Mouse (Mus musculus) hindbrain, embryonic 13.5 days (tissue): ENCODE measurements around the gene Gfy. TPM values are rescaled to one million over a fixed set of nuclear protein-coding genes. Genes with fewer than 3 reads are reported as not detected.
A peak's percentile ranks its signal among the peaks of the same experiment; 100 is the strongest.
"Not testable (repeated sequence)": the region's sequence is repeated elsewhere in the genome, so short reads cannot be mapped to it uniquely, and the experiment has no call there.

Experiments used
- ATAC-seq: fragments of 200-750 bp; cut with Nextera tagmentation; 2 replicates; pipeline ENCODE4 v1.8.0; 2017; ENCODE audit warnings: moderate TSS enrichment; ENCODE audit not compliant: low FRiP score
- H3K27ac ChIP-seq: fragments of 300-500 bp; sonication (generic); 2 replicates; pipeline ENCODE4 v1.5.1; 2015; ENCODE audit warnings: inconsistent platforms, mild to moderate bottlenecking, moderate library complexity
- H3K27me3 ChIP-seq: fragments of 300-500 bp; sonication (generic); 2 replicates; pipeline ENCODE4 v1.6.1; 2015; ENCODE audit warnings: mild to moderate bottlenecking, inconsistent platforms
- H3K36me3 ChIP-seq: fragments of 300-500 bp; sonication (generic); 2 replicates; pipeline ENCODE4 v1.6.1; 2015; ENCODE audit warnings: mild to moderate bottlenecking, inconsistent platforms
- H3K4me1 ChIP-seq: fragments of 300-500 bp; sonication (generic); replicated peaks from 2 replicates; pipeline ENCODE4 v1.6.1; 2015; ENCODE audit warnings: inconsistent platforms
- H3K4me2 ChIP-seq: fragments of 300-500 bp; sonication (generic); 2 replicates; pipeline ENCODE4 v1.6.1; 2015; ENCODE audit warnings: inconsistent platforms, mild to moderate bottlenecking, moderate library complexity
- H3K4me3 ChIP-seq: fragments of 300-500 bp; sonication (generic); 2 replicates; pipeline ENCODE4 v1.5.1; 2015; ENCODE audit warnings: mild to moderate bottlenecking, inconsistent platforms
- H3K9ac ChIP-seq: fragments of 300-500 bp; sonication (generic); 2 replicates; pipeline ENCODE4 v1.6.1; 2015; ENCODE audit warnings: mild to moderate bottlenecking, inconsistent platforms
- H3K9me3 ChIP-seq: fragments of 300-500 bp; sonication (generic); 2 replicates; pipeline ENCODE4 v1.6.1; 2016; ENCODE audit warnings: inconsistent platforms
- WGBS: fragments of 180-500 bp; shearing (Covaris S2); methylation state at CpG from one replicate; pipeline ENCODE4 v1.1.7; 2015; 5-methylcytosine and 5-hydroxymethylcytosine counted together
- polyA plus RNA-seq: library from polyadenylated mRNA; unstranded; fragments of >200 nt; fragmentation: Nextera tagmentation; extraction: Ambion mirVana; gene quantifications from 2 replicates; pipeline ENCODE4 v1.2.1, GENCODE M21; 2015

Gfy gene
- polyA plus RNA-seq, 1 experiment from 2014 or later = not detected

DNA sequence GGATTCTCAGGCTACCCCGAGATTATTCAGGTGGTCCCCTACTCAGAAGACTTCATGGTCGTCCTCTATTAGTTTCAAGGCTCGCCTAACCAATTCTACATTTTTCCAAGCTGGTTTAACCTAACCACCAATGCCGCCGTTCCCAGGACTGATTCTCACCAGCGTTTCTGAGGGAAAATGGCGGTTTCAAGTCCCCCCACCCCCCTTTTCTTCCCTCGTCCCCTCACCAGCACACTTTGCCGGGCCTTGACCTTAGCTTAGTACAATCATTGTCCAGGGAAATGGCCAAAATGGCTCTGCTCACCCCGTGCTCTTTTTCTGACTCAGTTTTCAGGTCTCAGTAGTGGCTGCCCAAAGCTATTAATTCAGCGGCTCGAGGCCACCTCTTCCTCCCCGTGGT, 4.0 kb downstream of the Gfy start:
- Histone ChIP-seq H3K27ac (no peak overlapping the region), H3K9me3 (no peaks in the 10 kb centered on the region), H3K27me3 (peaks cover 97% of the 10 kb centered on the region), H3K4me1 (peaks cover 17% of the 10 kb centered on the region), H3K4me3 (no peak overlapping the region), H3K36me3 (no peaks in the 10 kb centered on the region), H3K4me2 (no peak overlapping the region), H3K9ac (no peak overlapping the region)
- 2% methylated on average over 13 of the region's 13 CpGs for WGBS
- no peak for ATAC-seq

DNA sequence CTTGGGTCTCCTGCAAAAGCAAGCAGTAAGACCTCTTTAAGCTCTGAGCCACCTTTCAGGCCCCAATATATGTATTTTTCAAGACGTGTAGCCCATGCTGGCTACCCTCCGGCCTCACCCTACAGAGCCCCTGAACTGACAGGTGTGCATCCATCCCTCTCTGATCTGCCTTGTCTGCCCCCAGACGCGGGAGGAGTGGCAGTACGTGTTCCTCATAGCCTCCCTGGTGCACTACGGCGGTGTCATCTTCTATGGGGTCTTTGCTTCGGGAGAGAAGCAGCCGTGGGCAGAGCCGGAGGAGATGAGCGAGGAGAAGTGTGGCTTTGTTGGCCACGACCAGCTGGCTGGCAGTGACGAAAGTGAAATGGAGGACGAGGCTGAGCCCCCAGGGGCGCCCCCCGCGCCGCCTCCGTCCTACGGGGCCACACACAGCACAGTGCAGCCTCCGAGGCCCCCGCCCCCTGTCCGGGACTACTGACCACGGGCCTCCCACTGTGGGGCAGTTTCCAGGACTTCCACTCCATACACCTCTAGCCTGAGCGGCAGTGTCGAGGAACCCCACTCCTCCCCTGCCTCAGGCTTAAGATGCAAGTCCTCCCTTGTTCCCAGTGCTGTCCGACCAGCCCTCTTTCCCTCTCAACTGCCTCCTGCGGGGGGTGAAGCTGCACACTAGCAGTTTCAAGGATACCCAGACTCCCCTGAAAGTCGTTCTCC, 4.6 kb downstream of the Gfy start:
- Histone ChIP-seq H3K4me3 (0 out of 2 replicates have a peak overlapping the region, but pooled peaks have one; percentile 9), H3K4me2 (peak overlapping the region; percentile 31; the same call in 1 of the 2 replicates)
- WGBS = 6% methylated on average over 20 of the region's 29 CpGs

DNA sequence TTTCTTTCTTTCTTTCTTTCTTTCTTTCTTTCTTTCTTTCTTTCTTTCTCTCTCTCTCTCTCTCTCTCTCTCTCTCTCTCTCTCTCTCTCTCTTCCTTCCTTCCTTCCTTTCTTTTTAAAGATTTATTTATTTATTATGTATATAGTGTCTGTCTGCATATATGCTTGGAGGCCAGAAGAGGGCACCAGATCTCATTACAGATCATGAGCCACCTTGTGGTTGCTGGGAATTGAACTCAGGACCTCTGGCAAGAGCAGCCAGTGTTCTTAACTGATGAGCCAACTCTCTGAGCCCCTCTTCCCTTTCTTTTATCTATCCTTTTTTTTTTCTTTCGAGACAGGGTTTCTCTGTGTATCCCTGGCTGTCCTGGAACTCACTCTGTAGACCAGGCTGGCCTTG, 5.6 kb downstream of the Gfy start:
- H3K27ac ChIP-seq, H3K4me3 ChIP-seq, H3K4me2 ChIP-seq, H3K9ac ChIP-seq, H3K36me3 ChIP-seq, ATAC-seq, H3K9me3 ChIP-seq: not testable (repeated sequence)
- peaks cover 19% of the 10 kb centered on the region for H3K4me1 ChIP-seq
- WGBS = 55% methylated on average over 1 of the region's 1 CpGs
- peaks cover 97% of the 10 kb centered on the region for H3K27me3 ChIP-seq

More for the DNA sequence above, 4.6 kb downstream of the Gfy start:
- H3K4me1 ChIP-seq = peaks cover 17% of the 10 kb centered on the region
- H3K27me3 ChIP-seq = peaks cover 97% of the 10 kb centered on the region
- 0 out of 2 replicates have a peak, but pooled peaks cover 1% of the 10 kb centered on the region for H3K9me3 ChIP-seq
- H3K36me3 ChIP-seq = no peaks in the 10 kb centered on the region
- ATAC-seq = no peak
- no peak overlapping the region for H3K9ac ChIP-seq
- no peak overlapping the region for H3K27ac ChIP-seq

DNA sequence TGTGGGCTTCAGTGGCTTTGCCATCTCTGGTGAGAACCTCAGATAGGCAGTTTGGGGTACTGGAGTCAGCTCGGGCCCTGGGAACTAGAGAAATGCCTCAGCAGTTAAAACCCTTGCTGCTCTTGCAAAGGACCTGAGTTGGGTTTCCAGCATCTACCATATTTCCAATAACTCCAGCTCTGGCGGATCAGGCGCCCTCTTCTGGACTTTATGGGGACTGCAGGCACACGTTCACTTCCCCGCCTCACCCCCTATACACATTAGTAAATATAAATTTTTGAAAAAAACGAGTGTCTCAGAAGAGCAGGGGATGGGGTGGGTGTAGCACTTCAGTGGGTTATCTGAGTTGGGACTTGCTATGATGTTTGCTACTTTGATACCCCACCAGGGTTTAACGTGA, 6.4 kb downstream of the Gfy start:
- 58% methylated on average over 7 of the region's 7 CpGs for WGBS
- ATAC-seq = no peak

DNA sequence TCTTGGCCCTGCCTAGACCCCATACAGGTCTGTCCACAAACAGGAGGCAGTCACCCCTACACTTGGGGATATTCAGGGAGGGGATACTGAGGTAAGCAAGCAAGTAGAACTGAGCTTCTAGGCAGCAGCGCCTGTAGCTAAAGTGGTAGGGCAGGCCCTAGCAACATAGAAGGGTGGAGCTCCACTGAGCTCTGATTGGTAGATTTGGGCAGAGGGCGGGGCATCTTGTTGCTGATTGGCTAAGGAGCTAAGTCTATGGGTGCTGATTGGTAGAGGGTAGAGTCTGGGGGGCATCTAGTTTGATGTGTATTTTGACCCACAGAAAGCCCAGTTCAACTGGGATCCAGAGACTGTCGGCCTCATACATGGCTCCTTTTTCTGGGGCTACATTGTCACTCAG, 9.9 kb downstream of the Gfy start:
- ATAC-seq = no peak
- Histone ChIP-seq H3K4me1 (peaks cover 20% of the 10 kb centered on the region), H3K9me3 (0 out of 2 replicates have a peak, but pooled peaks cover 5% of the 10 kb centered on the region), H3K4me2 (no peak overlapping the region), H3K27ac (no peak overlapping the region), H3K27me3 (peaks cover 97% of the 10 kb centered on the region), H3K4me3 (no peak overlapping the region), H3K9ac (no peak overlapping the region), H3K36me3 (no peaks in the 10 kb centered on the region)
- WGBS = 88% methylated on average over 3 of the region's 3 CpGs

More for the DNA sequence above, 6.4 kb downstream of the Gfy start:
- Histone ChIP-seq H3K9ac (no peak overlapping the region), H3K27ac (no peak overlapping the region), H3K4me3 (no peak overlapping the region), H3K4me2 (no peak overlapping the region), H3K4me1 (peaks cover 27% of the 10 kb centered on the region), H3K27me3 (peaks cover 97% of the 10 kb centered on the region), H3K36me3 (no peaks in the 10 kb centered on the region), H3K9me3 (0 out of 2 replicates have a peak, but pooled peaks cover 5% of the 10 kb centered on the region)

DNA sequence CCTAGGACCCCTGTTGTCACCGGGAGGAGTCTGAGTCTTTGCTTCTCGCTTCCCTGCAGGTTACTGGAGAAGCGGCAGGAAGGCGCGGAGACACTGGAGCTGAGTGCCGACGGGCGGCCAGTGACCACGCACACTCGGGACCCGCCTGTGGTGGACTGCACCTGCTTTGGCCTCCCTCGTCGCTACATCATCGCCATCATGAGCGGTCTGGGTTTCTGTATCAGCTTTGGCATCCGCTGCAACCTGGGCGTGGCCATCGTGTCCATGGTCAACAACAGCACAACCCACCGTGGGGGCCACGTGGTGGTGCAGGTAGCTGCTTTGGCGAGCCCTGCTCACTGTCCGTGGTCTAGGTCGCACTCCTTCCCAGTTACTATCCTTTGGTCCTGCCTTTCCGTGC, 10.7 kb downstream of the Gfy start:
- Histone ChIP-seq H3K27me3 (peaks cover 97% of the 10 kb centered on the region), H3K4me3 (peak overlapping the region; percentile 17), H3K4me1 (peaks cover 26% of the 10 kb centered on the region), H3K9ac (peak overlapping the region; percentile 39), H3K36me3 (no peaks in the 10 kb centered on the region), H3K9me3 (0 out of 2 replicates have a peak, but pooled peaks cover 5% of the 10 kb centered on the region), H3K27ac (no peak overlapping the region), H3K4me2 (peak overlapping the region; percentile 36)
- ATAC-seq = no peak; the same call in 1 of the 2 replicates
- 4% methylated on average over 24 of the region's 24 CpGs for WGBS

DNA sequence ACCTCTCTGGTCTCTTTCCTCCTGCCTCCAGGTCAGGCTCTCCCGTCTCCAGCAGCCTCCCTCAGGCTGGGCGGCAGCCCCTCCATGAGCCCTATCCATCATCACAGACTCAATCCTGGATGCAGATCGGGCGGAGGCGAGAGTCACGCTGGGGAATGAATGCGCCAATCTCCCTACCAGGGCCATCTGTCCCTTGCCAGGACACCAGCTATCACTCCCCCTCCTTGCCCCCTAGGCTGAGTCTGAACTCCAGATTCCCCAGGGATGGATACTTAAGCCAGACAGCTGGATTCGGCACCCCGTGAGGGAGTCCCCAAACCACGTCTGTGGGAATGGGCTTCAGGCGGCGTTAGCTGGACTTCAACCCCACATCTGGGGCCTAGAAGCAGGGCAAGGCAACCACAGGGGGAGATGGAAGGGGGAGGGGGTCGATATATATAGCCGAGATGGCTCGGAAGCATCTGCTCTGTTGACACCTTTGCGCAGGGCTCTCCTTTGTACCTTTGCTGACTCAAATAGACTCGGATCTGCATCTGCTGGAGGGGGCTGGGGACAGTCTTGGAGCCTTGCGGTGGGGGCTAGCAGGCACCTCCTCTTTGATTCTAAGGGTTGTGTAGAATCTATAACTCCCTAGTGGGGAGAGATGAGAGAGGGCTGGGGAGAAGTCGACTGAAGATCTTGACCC, 11.5 kb downstream of the Gfy start:
- Histone ChIP-seq H3K4me2 (0 out of 2 replicates have a peak overlapping the region, but pooled peaks have one; percentile 11), H3K27me3 (peaks cover 99% of the 10 kb centered on the region), H3K9ac (peak overlapping the region; percentile 39), H3K36me3 (no peaks in the 10 kb centered on the region), H3K4me1 (peaks cover 27% of the 10 kb centered on the region), H3K9me3 (0 out of 2 replicates have a peak, but pooled peaks cover 5% of the 10 kb centered on the region), H3K27ac (no peak overlapping the region), H3K4me3 (0 out of 2 replicates have a peak overlapping the region, but pooled peaks have one; percentile 5)
- no peak for ATAC-seq
- WGBS = 2% methylated on average over 19 of the region's 19 CpGs

DNA sequence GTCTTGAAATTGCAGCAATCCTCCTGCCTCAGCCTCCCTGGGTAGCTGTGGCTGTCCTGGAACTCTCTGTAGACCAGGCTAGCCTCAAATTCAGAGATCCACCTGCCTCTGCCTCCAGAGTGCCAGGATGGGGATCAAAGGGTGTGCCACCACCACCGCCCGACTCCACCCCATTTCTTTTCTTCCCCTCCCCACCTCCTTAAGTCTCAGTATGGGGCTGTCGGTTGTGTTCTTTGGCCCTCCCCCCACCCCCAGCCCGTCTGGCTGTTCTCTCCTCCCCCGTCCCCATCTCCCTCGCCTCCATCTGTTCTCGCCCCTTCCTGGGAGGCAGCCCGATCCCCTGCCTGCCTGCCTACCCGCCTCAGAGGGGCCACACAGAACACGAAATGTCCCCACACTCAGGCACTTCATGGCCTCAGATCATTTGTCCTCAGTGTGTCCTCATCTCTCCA, 12.4 kb downstream of the Gfy start:
- peaks cover 35% of the 10 kb centered on the region for H3K4me1 ChIP-seq
- ATAC-seq = no peak
- H3K9me3 ChIP-seq = 0 out of 2 replicates have a peak, but pooled peaks cover 5% of the 10 kb centered on the region

DNA sequence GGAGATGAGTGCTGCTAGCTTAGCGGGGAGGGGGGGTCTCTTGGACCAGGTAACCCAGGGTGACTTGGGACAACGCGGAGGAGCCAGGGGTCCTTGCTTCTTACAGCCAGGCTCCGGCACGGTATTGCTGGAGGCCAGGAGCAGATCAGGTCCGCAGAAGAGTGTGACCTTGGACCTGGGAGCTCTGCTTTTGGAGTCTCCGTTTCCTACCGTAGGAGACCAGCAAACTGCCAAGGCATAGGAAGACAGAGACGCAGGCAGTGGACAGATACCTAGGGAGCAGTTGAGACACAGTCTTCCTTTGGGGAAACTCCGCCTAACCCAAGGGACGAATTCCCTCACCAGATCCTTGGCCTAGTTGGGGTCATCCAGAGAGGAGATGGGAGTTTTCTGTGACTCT, 13.7 kb downstream of the Gfy start:
- Histone ChIP-seq H3K4me3 (no peak overlapping the region), H3K4me1 (peaks cover 36% of the 10 kb centered on the region), H3K27ac (no peak overlapping the region), H3K27me3 (peaks cover 85% of the 10 kb centered on the region), H3K9ac (no peak overlapping the region), H3K9me3 (0 out of 2 replicates have a peak, but pooled peaks cover 5% of the 10 kb centered on the region), H3K36me3 (peaks cover 3% of the 10 kb centered on the region; the same call in 1 of the 2 replicates), H3K4me2 (no peak overlapping the region)
- WGBS = 39% methylated on average over 11 of the region's 11 CpGs
- no peak for ATAC-seq

More for the DNA sequence above, 12.4 kb downstream of the Gfy start:
- Histone ChIP-seq H3K4me2 (no peak overlapping the region), H3K36me3 (no peaks in the 10 kb centered on the region), H3K9ac (no peak overlapping the region), H3K4me3 (no peak overlapping the region), H3K27ac (no peak overlapping the region), H3K27me3 (peaks cover 97% of the 10 kb centered on the region)
- WGBS = 26% methylated on average over 10 of the region's 10 CpGs

DNA sequence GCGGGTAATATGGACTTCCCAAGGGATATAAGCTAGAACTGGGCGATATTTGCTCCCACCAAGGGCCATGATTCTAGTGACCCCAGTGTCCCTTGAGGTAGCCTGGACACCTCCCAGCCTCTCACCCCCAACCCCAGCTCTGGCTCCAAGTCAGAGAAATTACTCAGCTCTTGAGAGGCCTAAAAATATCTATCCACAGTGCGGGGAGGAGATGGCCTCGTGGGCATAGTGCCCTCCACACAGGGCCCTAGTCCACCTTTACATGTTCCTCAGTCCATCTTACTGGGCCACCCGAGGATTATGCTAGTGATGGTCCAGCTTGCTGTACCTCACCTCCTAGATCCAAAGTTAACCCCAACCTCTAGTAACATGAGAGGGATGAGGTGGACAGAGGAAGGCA, 14.5 kb downstream of the Gfy start:
- Histone ChIP-seq H3K36me3 (peaks cover 11% of the 10 kb centered on the region), H3K9ac (no peak overlapping the region), H3K4me1 (peaks cover 36% of the 10 kb centered on the region), H3K4me3 (no peak overlapping the region), H3K27ac (no peak overlapping the region), H3K27me3 (peaks cover 76% of the 10 kb centered on the region), H3K9me3 (0 out of 2 replicates have a peak, but pooled peaks cover 5% of the 10 kb centered on the region), H3K4me2 (no peak overlapping the region)
- WGBS = 67% methylated on average over 5 of the region's 5 CpGs
- no peak for ATAC-seq

DNA sequence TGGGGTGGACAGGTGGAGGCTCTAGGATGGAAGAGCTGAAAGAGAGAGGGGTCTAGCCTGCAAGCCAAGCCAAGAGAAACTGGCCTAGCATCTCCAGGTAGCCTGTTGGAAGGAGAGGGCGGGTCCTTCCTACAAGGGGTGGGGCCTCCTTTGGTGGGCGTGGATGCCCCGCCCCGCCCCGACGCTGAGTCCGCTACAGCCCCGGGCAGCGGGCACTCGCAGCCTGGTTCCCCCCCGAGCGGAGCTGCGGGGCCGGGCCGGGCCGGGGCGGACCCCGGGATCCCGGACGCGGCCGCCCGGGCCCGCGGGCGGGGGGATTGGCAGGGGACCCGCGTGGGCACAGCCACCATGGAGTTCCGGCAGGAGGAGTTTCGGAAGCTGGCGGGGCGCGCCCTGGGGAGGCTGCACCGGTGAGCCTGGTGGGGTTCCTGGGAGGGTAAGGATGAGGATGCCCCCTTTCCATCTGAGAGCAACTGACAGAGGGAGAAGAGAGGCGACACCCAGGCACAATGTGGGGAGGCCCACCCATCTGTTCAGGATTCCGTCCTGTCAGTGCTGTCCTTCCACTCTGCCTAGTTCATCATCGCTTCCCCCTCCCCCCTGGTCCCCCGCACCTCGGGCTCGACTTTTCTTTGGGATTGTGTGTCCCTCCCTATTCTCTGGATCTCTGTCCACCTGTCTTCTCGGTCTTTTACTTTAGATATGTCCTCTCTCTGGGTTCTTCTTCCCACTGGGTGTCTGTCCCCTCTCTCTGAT, 15.5 kb downstream of the Gfy start, which contains the start of gene Slc17a7:
Slc17a7 (plus strand) TSS at position 215 of the 756 bp plus-strand sequence.
- 2% methylated on average over 38 of the region's 41 CpGs for WGBS
- Histone ChIP-seq H3K4me2 (peak within 1 kb of the TSS; percentile 56), H3K9ac (peak within 1 kb of the TSS; percentile 61), H3K36me3 (peaks cover 20% of the 10 kb centered on the region), H3K27me3 (peaks cover 67% of the 10 kb centered on the region), H3K9me3 (no peaks in the 10 kb centered on the region), H3K27ac (no peak within 1 kb of the TSS), H3K4me1 (peaks cover 35% of the 10 kb centered on the region), H3K4me3 (peak within 1 kb of the TSS; percentile 36)
- no peak for ATAC-seq
